Mouse (Mus musculus) liver, embryonic 11.5 days (tissue): ENCODE measurements around the gene Gm21958. TPM values are rescaled to one million over a fixed set of nuclear protein-coding genes. Genes with fewer than 3 reads are reported as not detected.

Source experiments
- ATAC-seq: fragments of 200-750 bp; cut with Nextera tagmentation; replicated peaks from 2 replicates; pipeline ENCODE4 v1.8.0; 2017; ENCODE audit warnings: moderate number of reproducible peaks, mild to moderate bottlenecking, moderate TSS enrichment, moderate library complexity; ENCODE audit not compliant: low FRiP score
- DNase-seq: peaks from one replicate; pipeline ENCODE4 v3.0.0-alpha.2; 2017; ENCODE audit warnings: low spot score
- H3K27ac ChIP-seq: fragments of 300-500 bp; sonication (generic); 2 replicates; pipeline ENCODE4 v1.5.1; 2014; ENCODE audit warnings: mild to moderate bottlenecking, low read depth, low read length, control low read depth
- H3K27me3 ChIP-seq: fragments of 300-500 bp; sonication (generic); replicated peaks from 2 replicates; pipeline ENCODE4 v1.6.1; 2014; ENCODE audit warnings: low read length, mixed read lengths; ENCODE audit not compliant: control insufficient read depth, insufficient read depth
- H3K36me3 ChIP-seq: fragments of 300-500 bp; sonication (generic); 2 replicates; pipeline ENCODE4 v1.6.1; 2014; ENCODE audit warnings: mild to moderate bottlenecking, low read length, moderate library complexity, mixed read lengths; ENCODE audit not compliant: control insufficient read depth, insufficient read depth
- H3K4me1 ChIP-seq: fragments of 300-500 bp; sonication (generic); replicated peaks from 2 replicates; pipeline ENCODE4 v1.6.1; 2014; ENCODE audit warnings: low read length, mixed read lengths; ENCODE audit not compliant: control insufficient read depth, insufficient read depth
- H3K4me2 ChIP-seq: fragments of 300-500 bp; sonication (generic); 2 replicates; pipeline ENCODE4 v1.6.1; 2014; ENCODE audit warnings: mild to moderate bottlenecking, control low read depth, moderate library complexity
- H3K4me3 ChIP-seq: fragments of 300-500 bp; sonication (generic); 2 replicates; pipeline ENCODE4 v1.5.1; 2014; ENCODE audit warnings: low read depth, low read length, control low read depth
- H3K9ac ChIP-seq: fragments of 300-500 bp; sonication (generic); 2 replicates; pipeline ENCODE4 v1.6.1; 2014; ENCODE audit warnings: low read depth, low read length, control low read depth
- H3K9me3 ChIP-seq: fragments of 300-500 bp; sonication (generic); 2 replicates; pipeline ENCODE4 v1.6.1; 2016; ENCODE audit warnings: low read length, inconsistent platforms, mixed read lengths; ENCODE audit not compliant: control insufficient read depth
- WGBS: fragments of 180-500 bp; shearing (Covaris S2); extraction: QIAGEN DNeasy Blood & Tissue Kit; methylation state at CpG from one replicate; pipeline ENCODE4 v1.1.7; 2014; 5-methylcytosine and 5-hydroxymethylcytosine counted together
- polyA plus RNA-seq: library from polyadenylated mRNA; unstranded; fragments of >200 nt; fragmentation: Nextera tagmentation; extraction: Ambion mirVana; gene quantifications from 2 replicates; pipeline ENCODE4 v1.2.1, GENCODE M21; 2014

The Gm21958 gene
- polyA plus RNA-seq, 1 experiment from 2014 or later: not detected

DNA sequence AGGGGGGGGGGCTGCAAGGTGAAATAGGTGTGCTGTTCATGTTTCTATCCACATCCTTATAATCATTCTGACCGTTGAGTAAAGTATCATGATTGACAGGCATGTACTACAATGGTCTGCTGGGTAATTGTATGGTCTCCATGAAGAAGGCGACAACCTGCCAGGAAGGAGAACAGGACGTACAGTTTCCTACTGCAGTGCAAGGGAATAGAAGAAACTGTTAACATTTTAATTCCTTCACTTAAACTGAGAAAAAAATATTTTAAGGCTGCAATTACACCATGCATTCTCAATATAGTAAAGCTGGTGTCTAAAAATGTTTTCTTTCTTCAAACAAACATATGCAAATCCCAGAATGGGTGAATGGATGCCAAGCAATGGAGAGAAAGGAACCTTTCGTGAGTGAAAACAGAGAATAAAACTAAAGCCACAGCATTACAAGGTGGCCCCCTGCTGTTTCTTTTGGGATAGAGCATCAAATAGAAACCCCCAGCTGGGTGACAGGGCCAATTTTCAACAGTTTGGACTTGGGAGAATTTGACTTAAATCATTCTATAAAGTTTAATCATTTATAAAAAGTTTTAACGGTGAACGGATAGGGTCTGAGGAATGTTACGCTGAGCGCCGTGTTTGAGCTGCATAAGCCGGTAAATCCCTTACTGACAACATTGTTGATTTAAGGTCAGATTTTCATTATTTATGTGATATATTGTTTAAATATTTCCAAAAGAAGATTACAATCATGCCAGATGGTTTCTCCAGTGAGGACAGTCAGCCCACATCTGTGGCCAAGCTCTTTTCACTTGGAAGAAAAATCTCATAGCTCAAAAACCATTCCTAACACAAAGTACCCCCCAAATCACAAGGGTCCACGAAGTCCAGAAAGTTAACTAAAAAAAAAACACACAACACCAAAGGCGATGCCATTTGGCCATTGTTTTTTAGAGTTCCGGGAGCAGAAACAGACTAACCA lies 41.3 kb downstream of the Gm21958 start:
- H3K4me2 ChIP-seq: no peak overlapping the region
- H3K4me1 ChIP-seq: no peaks in the 10 kb centered on the region
- no peaks in the 10 kb centered on the region for H3K36me3 ChIP-seq
- WGBS: 71% methylated on average over 13 of the region's 13 CpGs
- no peak overlapping the region for H3K27ac ChIP-seq
- no peaks in the 10 kb centered on the region for H3K9me3 ChIP-seq
- DNase-seq (no peak), ATAC-seq (no peak)
- H3K4me3 ChIP-seq: no peak overlapping the region
- no peaks in the 10 kb centered on the region for H3K27me3 ChIP-seq
- no peak overlapping the region for H3K9ac ChIP-seq

DNA sequence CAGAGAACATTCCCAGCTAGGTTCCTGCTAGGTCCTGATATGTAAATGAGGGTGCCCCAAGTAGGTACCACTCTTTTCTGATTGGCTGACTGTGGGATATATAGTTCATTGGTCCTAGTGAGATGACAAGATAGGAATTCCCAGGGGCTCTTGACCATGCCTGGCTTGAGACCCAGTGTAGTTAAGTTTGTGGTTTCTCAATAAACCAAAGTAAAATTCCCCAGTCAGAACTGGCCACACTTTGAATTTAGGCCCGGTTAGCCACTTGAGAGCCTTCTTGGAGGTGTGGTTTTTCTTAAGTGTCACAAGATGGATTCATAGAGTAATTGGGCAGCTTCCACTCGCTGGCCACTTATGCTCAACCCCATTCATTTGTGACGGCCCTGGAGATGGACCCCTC lies 42.0 kb downstream of the Gm21958 start:
- Histone ChIP-seq H3K4me3 (no peak overlapping the region), H3K9ac (no peak overlapping the region), H3K4me2 (no peak overlapping the region), H3K36me3 (no peaks in the 10 kb centered on the region), H3K27me3 (no peaks in the 10 kb centered on the region), H3K4me1 (no peaks in the 10 kb centered on the region), H3K9me3 (no peaks in the 10 kb centered on the region), H3K27ac (no peak overlapping the region)
- WGBS: 74% methylated on average over 3 of the region's 3 CpGs
- DNase-seq: no peak
- no peak for ATAC-seq

DNA sequence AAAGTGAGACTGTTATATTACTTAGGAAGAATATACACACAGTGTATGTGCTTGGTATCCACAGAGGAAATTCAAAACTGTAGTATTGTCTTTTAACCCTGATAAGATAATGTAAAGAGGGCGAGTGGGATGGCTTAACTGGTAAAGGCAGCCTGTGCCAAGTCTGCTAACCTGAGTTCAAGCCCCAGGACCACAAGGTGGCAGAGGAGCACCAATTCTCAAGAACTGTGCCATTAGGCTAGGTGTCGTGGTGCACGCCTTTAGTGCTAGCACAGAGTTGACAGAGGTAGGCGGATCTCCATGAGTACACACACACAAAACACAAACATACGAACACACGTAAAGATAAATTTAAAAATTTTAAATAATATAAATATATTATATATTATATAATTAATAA lies 44.6 kb downstream of the Gm21958 start:
- no peaks in the 10 kb centered on the region for H3K27me3 ChIP-seq
- H3K4me1 ChIP-seq: no peaks in the 10 kb centered on the region
- WGBS: 74% methylated on average over 6 of the region's 6 CpGs
- H3K27ac ChIP-seq: no peak overlapping the region
- no peaks in the 10 kb centered on the region for H3K36me3 ChIP-seq
- no peak overlapping the region for H3K9ac ChIP-seq
- H3K4me2 ChIP-seq: no peak overlapping the region
- H3K9me3 ChIP-seq: no peaks in the 10 kb centered on the region
- DNase-seq: no peak
- H3K4me3 ChIP-seq: no peak overlapping the region
- no peak for ATAC-seq

DNA sequence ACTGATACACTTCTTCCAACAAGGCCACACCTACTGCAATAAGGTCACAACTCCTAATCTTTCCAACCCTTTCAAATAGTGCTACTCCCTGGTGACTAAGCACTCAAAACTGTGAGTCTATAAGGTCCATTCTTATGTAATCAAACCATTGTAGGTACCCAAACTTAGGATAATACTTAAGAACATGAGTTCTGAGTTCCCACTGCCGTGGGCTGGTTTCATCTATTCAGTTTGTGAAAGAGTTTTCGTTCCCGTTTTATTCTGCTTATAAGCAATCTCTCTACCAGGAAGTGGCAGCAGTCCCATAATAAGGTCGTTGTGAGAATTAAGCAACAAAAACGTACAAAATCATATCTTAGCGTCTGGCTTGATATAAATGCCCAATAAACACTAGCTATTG lies 45.4 kb downstream of the Gm21958 start:
- H3K27ac ChIP-seq: no peak overlapping the region
- H3K4me3 ChIP-seq: no peak overlapping the region
- no peak overlapping the region for H3K4me2 ChIP-seq
- H3K27me3 ChIP-seq: no peaks in the 10 kb centered on the region
- no peak for ATAC-seq
- H3K9ac ChIP-seq: no peak overlapping the region
- no peaks in the 10 kb centered on the region for H3K9me3 ChIP-seq
- H3K36me3 ChIP-seq: no peaks in the 10 kb centered on the region
- H3K4me1 ChIP-seq: no peaks in the 10 kb centered on the region
- no peak for DNase-seq
- WGBS: 76% methylated on average over 6 of the region's 6 CpGs

DNA sequence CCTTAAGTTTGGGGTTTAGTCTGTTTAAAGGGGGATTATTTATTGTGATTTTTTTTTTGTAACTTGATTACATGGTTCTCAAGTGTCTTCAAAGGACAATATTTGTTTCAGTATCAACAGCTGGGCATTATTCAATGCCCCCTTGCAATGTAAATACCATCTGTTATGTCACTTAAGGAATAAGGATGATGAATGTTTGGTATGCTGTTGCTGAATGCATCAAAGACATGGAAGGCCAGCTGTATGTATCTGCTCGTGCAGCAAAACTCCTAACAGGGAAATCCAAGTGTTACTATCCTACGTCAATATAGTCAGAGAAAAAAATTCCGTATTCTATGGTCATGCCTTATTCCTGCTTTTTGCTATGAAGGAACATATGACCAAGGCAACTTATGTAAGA lies 46.0 kb downstream of the Gm21958 start:
- H3K27ac ChIP-seq: no peak overlapping the region
- no peak overlapping the region for H3K4me2 ChIP-seq
- WGBS: 74% methylated on average over 3 of the region's 3 CpGs
- no peaks in the 10 kb centered on the region for H3K27me3 ChIP-seq
- ATAC-seq: no peak
- DNase-seq: no peak
- H3K4me3 ChIP-seq: no peak overlapping the region
- no peaks in the 10 kb centered on the region for H3K4me1 ChIP-seq
- H3K36me3 ChIP-seq: no peaks in the 10 kb centered on the region
- H3K9ac ChIP-seq: no peak overlapping the region
- H3K9me3 ChIP-seq: no peaks in the 10 kb centered on the region

Other genes with a start within 250 kb of the Gm21958 start
- 84.6 and 91.2 TPM in 2 replicates for gene Supt20, start 21.5 kb downstream of the Gm21958 start, polyA plus RNA-seq
- 185 and 203 TPM in 2 replicates for gene Exosc8, start 21.0 kb upstream of the Gm21958 start, polyA plus RNA-seq
- 48.9 and 49.3 TPM in 2 replicates for gene Alg5, start 21.2 kb upstream of the Gm21958 start, polyA plus RNA-seq
- 0.51 and 0.66 TPM in 2 replicates for gene Smad9, start 41.2 kb upstream of the Gm21958 start, polyA plus RNA-seq
- 38.1 and 38.7 TPM in 2 replicates for gene Rfxap, start 93.4 kb upstream of the Gm21958 start, polyA plus RNA-seq
- gene Sertm1, start 201.5 kb upstream of the Gm21958 start, polyA plus RNA-seq: 0.77 and 0.82 TPM in 2 replicates